Comparison of ENCODE assay signal across 9 mouse cellular contexts in the genomic region with DNA sequence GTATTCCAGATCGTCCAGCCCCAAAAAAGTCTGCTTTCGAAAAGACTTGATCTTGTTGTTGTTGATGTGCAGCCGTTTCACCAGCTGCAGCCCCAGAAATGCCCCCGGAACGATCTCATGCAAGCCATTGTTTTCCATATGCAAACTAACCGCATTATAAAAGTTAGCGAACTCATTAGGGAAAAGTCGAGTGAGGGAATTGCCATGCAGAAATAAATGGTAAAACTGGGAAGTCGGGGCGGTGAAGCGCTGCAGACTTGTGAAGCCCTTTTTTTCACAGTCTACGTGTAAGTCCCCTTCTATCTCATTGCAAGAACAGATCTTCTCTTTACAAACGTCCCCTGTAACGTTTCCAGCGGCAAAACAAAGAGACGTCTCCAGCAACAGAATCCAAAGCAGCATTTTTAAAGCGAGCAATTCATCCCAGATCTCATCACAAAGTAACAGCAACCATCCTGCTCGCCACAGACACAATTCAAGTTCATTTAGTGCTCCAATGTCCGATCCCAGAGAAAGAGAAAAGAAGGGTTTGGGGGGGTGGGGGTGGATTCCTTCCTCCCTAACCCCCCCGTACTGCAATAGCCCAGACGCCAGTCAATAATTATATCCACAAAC. TPM values are rescaled to one million over a fixed set of nuclear protein-coding genes. Genes with fewer than 3 reads are reported as not detected.
DNase-seq lines count a peak whose midpoint lies in the region; ATAC-seq and TF ChIP-seq lines count a peak whose summit lies in the region.
"Had no signal": no experiment of that assay in that cellular context is flagged by ENCODE, and none has a peak within 500 bp of the region (broad histone marks: within the 10 kb centered on the region; RNA-seq: fewer than 3 reads in every experiment).

No protein-coding gene starts in this region.

- H3K9ac ChIP-seq in forebrain, embryonic 15.5 days (replicated peaks): peak overlapping the region; percentile 82
- no peak overlapping the region; the same call in 1 of the 2 replicates for H3K9ac ChIP-seq in limb, embryonic 13.5 days
- H3K9ac ChIP-seq in stomach, embryonic 16.5 days (ENCODE audit: low read length): no peak overlapping the region

- ATAC-seq in forebrain, embryonic 15.5 days (replicated peaks): no peak
- ATAC-seq in limb, embryonic 13.5 days (ENCODE audit: low FRiP score, low read depth): no peak
- ATAC-seq in stomach, embryonic 16.5 days (ENCODE audit: insufficient read depth, low FRiP score): no peak
- no peak for ATAC-seq in activated CD4-positive, CD25-positive, alpha-beta regulatory T cell, adult 4 months

- intact Hi-C loops in heart, postnatal 14 days (cut with DNase I): no loop called here

- H3K27me3 ChIP-seq in heart, embryonic 10.5 days (ENCODE audit: insufficient read depth, poor library complexity, severe bottlenecking): peaks cover 43% of the 10 kb centered on the region
- H3K27me3 ChIP-seq in forebrain, embryonic 15.5 days: no peaks in the 10 kb centered on the region
- H3K27me3 ChIP-seq in limb, embryonic 13.5 days: peaks cover 53% of the 10 kb centered on the region
- peaks cover 24% of the 10 kb centered on the region for H3K27me3 ChIP-seq in stomach, embryonic 16.5 days (ENCODE audit: control insufficient read depth, insufficient read depth, low read length)

- no peak for TF ChIP-seq POLR2A in bone marrow macrophage, adult 2 months (IDR thresholded peaks at IDR 0.05; ENCODE audit: borderline replicate concordance, low read depth, low read length)

- H3K9me3 ChIP-seq in heart, embryonic 10.5 days: no peaks in the 10 kb centered on the region
- no peaks in the 10 kb centered on the region; the same call in 1 of the 2 replicates for H3K9me3 ChIP-seq in forebrain, embryonic 15.5 days
- H3K9me3 ChIP-seq in limb, embryonic 13.5 days: no peaks in the 10 kb centered on the region
- H3K9me3 ChIP-seq in stomach, embryonic 16.5 days (replicated peaks; ENCODE audit: control insufficient read depth, low read length): no peaks in the 10 kb centered on the region

- no peak overlapping the region for H3K27ac ChIP-seq in heart, embryonic 10.5 days
- H3K27ac ChIP-seq in bone marrow macrophage, adult 2 months (ENCODE audit: insufficient read depth, low read depth, low read length): no peak overlapping the region
- H3K27ac ChIP-seq in forebrain, embryonic 15.5 days (replicated peaks): peak overlapping the region; percentile 91
- H3K27ac ChIP-seq in limb, embryonic 13.5 days: no peak overlapping the region
- H3K27ac ChIP-seq in stomach, embryonic 16.5 days (ENCODE audit: low read length): no peak overlapping the region
- H3K27ac ChIP-seq: macrophage had no signal

- TF ChIP-seq CTCF in bone marrow macrophage, adult 2 months (IDR thresholded peaks at IDR 0.05; ENCODE audit: low read depth, low read length): no peak

- no peaks in the 10 kb centered on the region for H3K36me3 ChIP-seq in heart, embryonic 10.5 days
- H3K36me3 ChIP-seq in forebrain, embryonic 15.5 days: no peaks in the 10 kb centered on the region
- H3K36me3 ChIP-seq in limb, embryonic 13.5 days: no peaks in the 10 kb centered on the region
- no peaks in the 10 kb centered on the region for H3K36me3 ChIP-seq in stomach, embryonic 16.5 days (ENCODE audit: control insufficient read depth, insufficient read depth, low read length)

- H3K4me2 ChIP-seq in forebrain, embryonic 15.5 days (replicated peaks): peak overlapping the region; percentile 85
- H3K4me2 ChIP-seq in limb, embryonic 13.5 days (replicated peaks): peak overlapping the region; percentile 65
- peak overlapping the region; percentile 52 for H3K4me2 ChIP-seq in stomach, embryonic 16.5 days (ENCODE audit: low read depth, low read length)

- DNase-seq in heart, embryonic 10.5 days (ENCODE audit: low spot score): no peak
- DNase-seq in heart, postnatal 14 days: no peak
- DNase-seq in spleen, postnatal 14 days (ENCODE audit: low spot score in 2 of 2): no peak

- peaks cover 12% of the 10 kb centered on the region; the same call in 1 of the 2 replicates for H3K4me1 ChIP-seq in heart, embryonic 10.5 days
- H3K4me1 ChIP-seq in bone marrow macrophage, adult 2 months (ENCODE audit: control insufficient read depth, insufficient read depth, low read length): no peaks in the 10 kb centered on the region; the same call in 1 of the 2 replicates
- peaks cover 31% of the 10 kb centered on the region for H3K4me1 ChIP-seq in forebrain, embryonic 15.5 days
- peaks cover 32% of the 10 kb centered on the region for H3K4me1 ChIP-seq in limb, embryonic 13.5 days
- 0 out of 2 replicates have a peak, but pooled peaks cover 10% of the 10 kb centered on the region for H3K4me1 ChIP-seq in stomach, embryonic 16.5 days (ENCODE audit: control insufficient read depth, insufficient read depth, low read length)

- WGBS in heart, embryonic 10.5 days: 2% methylated on average over 21 of the region's 21 CpGs
- WGBS in forebrain, embryonic 15.5 days: under 1% methylated on average over 21 of the region's 21 CpGs
- WGBS in limb, embryonic 13.5 days: 2% methylated on average over 21 of the region's 21 CpGs
- WGBS in stomach, embryonic 16.5 days: 2% methylated on average over 21 of the region's 21 CpGs

- H3K4me3 ChIP-seq in heart, embryonic 10.5 days: peak overlapping the region; percentile 54
- H3K4me3 ChIP-seq in bone marrow macrophage, adult 2 months (ENCODE audit: insufficient read depth, low read length): 0 out of 2 replicates have a peak overlapping the region, but pooled peaks have one; percentile 13
- peak overlapping the region; percentile 72 for H3K4me3 ChIP-seq in forebrain, embryonic 15.5 days
- peak overlapping the region; percentile 43 for H3K4me3 ChIP-seq in limb, embryonic 13.5 days
- H3K4me3 ChIP-seq in stomach, embryonic 16.5 days (replicated peaks; ENCODE audit: low read length): peak overlapping the region; percentile 44

RNA-seq across cellular contexts. Expression of a gene that starts 1.0 kb away (rescaled TPM):
- polyA plus RNA-seq in heart, embryonic 10.5 days (2016; fragmentation: Nextera tagmentation; extraction: Ambion mirVana): 0.06 TPM in 1 of 2 replicates, not detected in the other
- total RNA-seq in heart, postnatal 14 days (2021): not detected
- polyA plus RNA-seq in bone marrow macrophage, adult 2 months (2012; ENCODE audit: insufficient read depth, insufficient read length, missing spikeins): not detected in 2 replicates
- 19.4 and 22.7 TPM in 2 replicates for polyA plus RNA-seq in forebrain, embryonic 15.5 days (2015; fragmentation: Nextera tagmentation; extraction: Ambion mirVana)
- 4.3 and 4.6 TPM in 2 replicates for polyA plus RNA-seq in limb, embryonic 13.5 days (2015; fragmentation: Nextera tagmentation; extraction: Ambion mirVana)
- 0.75 and 1.2 TPM in 2 replicates for polyA plus RNA-seq in stomach, embryonic 16.5 days (2015; fragmentation: Nextera tagmentation; extraction: Ambion mirVana)
- polyA plus RNA-seq in activated CD4-positive, CD25-positive, alpha-beta regulatory T cell, adult 4 months (2017; shearing (Covaris generic)): under 1 TPM in 1 of 2 experiments, not detected in 1; 0.08 TPM
- polyA plus RNA-seq: macrophage had no signal

Comparison
In these comparisons a context has a peak if more than half of its experiments do, and no peak if none do; other contexts are left out.
1. H3K4me3 ChIP-seq: peak in every context shown above with its lines; median percentile 72 in forebrain, embryonic 15.5 days; 54 in heart, embryonic 10.5 days; 44 in stomach, embryonic 16.5 days; 43 in limb, embryonic 13.5 days; 13 in bone marrow macrophage, adult 2 months.